Mouse (Mus musculus) ES-E14 (cell line): ENCODE measurements at regions not wholly inside any gene's neighbourhood (a gene's known extent, or its start where the extent isn't known, plus 50 kb on each side); places are given as distances from the start of the nearest gene placed in this dataset.

Experiments used
- DNase-seq: peaks from one replicate; pipeline ENCODE4 v3.0.0-alpha.2; 2013; ENCODE audit warnings: low read depth, low spot score
- H3K27ac ChIP-seq: 2 replicates; pipeline ENCODE4 v1.5.1; 2012; ENCODE audit warnings: low read depth, mild to moderate bottlenecking, low read length, moderate library complexity, mixed read lengths; ENCODE audit not compliant: poor library complexity, insufficient read depth, severe bottlenecking
- H3K36me3 ChIP-seq: 2 replicates; pipeline ENCODE4 v1.6.1; 2012; ENCODE audit warnings: mild to moderate bottlenecking, low read length, moderate library complexity, mixed read lengths; ENCODE audit not compliant: control insufficient read depth, poor library complexity, insufficient read depth, severe bottlenecking
- H3K4me1 ChIP-seq, 2 experiments: fragments of 150-350 bp in 1 of 2; sonication (generic) in 1 of 2; 2 replicates each; pipeline ENCODE4 v1.6.1; 2012; ENCODE audit warnings: low read length in 2 of 2, mild to moderate bottlenecking in 1 of 2, mixed read lengths in 1 of 2; ENCODE audit not compliant: control insufficient read depth in 2 of 2, insufficient read depth in 2 of 2, poor library complexity in 1 of 2
- H3K4me3 ChIP-seq, 2 experiments: fragments of 150-350 bp in 1 of 2; sonication (generic) in 1 of 2; 2 replicates each; pipeline ENCODE4 v1.5.1; 2012; ENCODE audit warnings: low read length in 2 of 2, low read depth in 1 of 2, mild to moderate bottlenecking in 1 of 2, mixed read lengths in 1 of 2; ENCODE audit not compliant: insufficient read depth in 1 of 2, poor library complexity in 1 of 2, severe bottlenecking in 1 of 2
- H3K9ac ChIP-seq: 2 replicates; pipeline ENCODE4 v1.6.1; 2012; ENCODE audit warnings: low read depth, mild to moderate bottlenecking, low read length, mixed read lengths; ENCODE audit not compliant: poor library complexity, insufficient read depth, severe bottlenecking
- H3K9me3 ChIP-seq: fragments of 150-350 bp; sonication (generic); 2 replicates; pipeline ENCODE4 v1.6.1; 2012; ENCODE audit warnings: low read depth, mild to moderate bottlenecking, low read length; ENCODE audit not compliant: control insufficient read depth, insufficient read depth
- CHD2 ChIP-seq: IDR thresholded peaks from 2 replicates; pipeline ENCODE4 v1.6.1; 2014; ENCODE audit warnings: mild to moderate bottlenecking, low read depth, low read length, inconsistent platforms
- HCFC1 ChIP-seq: IDR thresholded peaks from 2 replicates; pipeline ENCODE4 v1.6.1; 2012; ENCODE audit warnings: low read length, inconsistent platforms, borderline replicate concordance; ENCODE audit not compliant: insufficient read depth
- MAFK ChIP-seq: IDR thresholded peaks from 2 replicates; pipeline ENCODE4 v1.6.1; 2014; ENCODE audit warnings: mild to moderate bottlenecking, low read depth, low read length, inconsistent platforms; ENCODE audit not compliant: insufficient read depth
- ZC3H11A ChIP-seq: IDR thresholded peaks from 2 replicates; pipeline ENCODE4 v1.6.1; 2012; ENCODE audit warnings: low read depth, mild to moderate bottlenecking, inconsistent platforms, low read length, borderline replicate concordance
- ZNF384 ChIP-seq: IDR thresholded peaks from 2 replicates; pipeline ENCODE4 v1.6.1; 2012; ENCODE audit warnings: low read depth, low read length, inconsistent platforms
- in situ Hi-C, 2 experiments: fragments of 600-800 bp; cut with MboI; formaldehyde crosslinking; loops; one replicate each; pipeline ENCODE4 v1.15.1; 2025; ENCODE audit warnings: low sequenced_read_pairs in 2 of 2, inconsistent platforms in 1 of 2; ENCODE audit not compliant: unreplicated experiment in 2 of 2

GRCm38 (mm10) chr1:73341911-73342310 is 326.2 kb upstream of the Tnp1 start:
- no peak for TF ChIP-seq ZC3H11A
- TF ChIP-seq CHD2 = no peak
- TF ChIP-seq ZNF384 = no peak
- TF ChIP-seq MAFK = no peak
- TF ChIP-seq HCFC1 = no peak
- no peaks in the 10 kb centered on the region for H3K36me3 ChIP-seq
- in situ Hi-C loops = no loop called here
- H3K9ac ChIP-seq = no peak overlapping the region
- no peak overlapping the region for H3K27ac ChIP-seq
- H3K4me1 ChIP-seq = no peaks in the 10 kb centered on the region
- H3K4me3 ChIP-seq = no peak overlapping the region
- no peaks in the 10 kb centered on the region for H3K9me3 ChIP-seq
- DNase-seq = no peak

GRCm38 (mm10) chr1:73337401-73337800 is 321.7 kb upstream of the Tnp1 start:
- TF ChIP-seq ZC3H11A (no peak), MAFK (no peak), ZNF384 (no peak), HCFC1 (no peak), CHD2 (no peak)
- H3K27ac ChIP-seq = no peak overlapping the region
- in situ Hi-C loops = no loop called here
- H3K36me3 ChIP-seq = no peaks in the 10 kb centered on the region
- DNase-seq = no peak
- H3K9ac ChIP-seq = no peak overlapping the region
- no peaks in the 10 kb centered on the region for H3K9me3 ChIP-seq
- no peaks in the 10 kb centered on the region for H3K4me1 ChIP-seq
- H3K4me3 ChIP-seq = no peak overlapping the region

GRCm38 (mm10) chr1:73309556-73309955 is 293.8 kb upstream of the Tnp1 start:
- TF ChIP-seq ZC3H11A (no peak), MAFK (no peak), HCFC1 (no peak), ZNF384 (no peak), CHD2 (no peak)
- no peak for DNase-seq
- H3K36me3 ChIP-seq = no peaks in the 10 kb centered on the region

GRCm38 (mm10) chr1:73308420-73308819 is 292.7 kb upstream of the Tnp1 start:
- in situ Hi-C loops = no loop called here
- TF ChIP-seq CHD2 (no peak), HCFC1 (no peak), ZNF384 (no peak), MAFK (no peak), ZC3H11A (no peak)
- Histone ChIP-seq H3K36me3 (no peaks in the 10 kb centered on the region), H3K9me3 (no peaks in the 10 kb centered on the region), H3K9ac (no peak overlapping the region), H3K4me1 (no peaks in the 10 kb centered on the region), H3K4me3 (no peak overlapping the region), H3K27ac (no peak overlapping the region)
- DNase-seq = no peak

More at GRCm38 (mm10) chr1:73309556-73309955, 293.8 kb upstream of the Tnp1 start:
- in situ Hi-C loops = no loop called here
- H3K9ac ChIP-seq = no peak overlapping the region
- no peaks in the 10 kb centered on the region for H3K4me1 ChIP-seq
- H3K9me3 ChIP-seq = no peaks in the 10 kb centered on the region
- H3K4me3 ChIP-seq = no peak overlapping the region
- H3K27ac ChIP-seq = no peak overlapping the region

GRCm38 (mm10) chr1:73307194-73307593 is 291.5 kb upstream of the Tnp1 start:
- Histone ChIP-seq H3K9me3 (no peaks in the 10 kb centered on the region), H3K27ac (no peak overlapping the region), H3K9ac (no peak overlapping the region), H3K36me3 (no peaks in the 10 kb centered on the region), H3K4me1 (no peaks in the 10 kb centered on the region), H3K4me3 (no peak overlapping the region)
- TF ChIP-seq MAFK = no peak
- no peak for TF ChIP-seq ZC3H11A
- TF ChIP-seq HCFC1 = no peak
- no peak for TF ChIP-seq ZNF384
- TF ChIP-seq CHD2 = no peak
- DNase-seq = no peak
- in situ Hi-C loops = no loop called here
